Mouse (Mus musculus) lung, postnatal 14 days (tissue): ENCODE measurements around the gene Syngr2.
A peak's percentile ranks its signal among the peaks of the same experiment; 100 is the strongest.
"Not testable (repeated sequence)": the region's sequence is repeated elsewhere in the genome, so short reads cannot be mapped to it uniquely, and the experiment has no call there.

Experiments used
- DNase-seq: peaks from one replicate; pipeline ENCODE4 v3.0.0; 2021

Syngr2 gene

DNA sequence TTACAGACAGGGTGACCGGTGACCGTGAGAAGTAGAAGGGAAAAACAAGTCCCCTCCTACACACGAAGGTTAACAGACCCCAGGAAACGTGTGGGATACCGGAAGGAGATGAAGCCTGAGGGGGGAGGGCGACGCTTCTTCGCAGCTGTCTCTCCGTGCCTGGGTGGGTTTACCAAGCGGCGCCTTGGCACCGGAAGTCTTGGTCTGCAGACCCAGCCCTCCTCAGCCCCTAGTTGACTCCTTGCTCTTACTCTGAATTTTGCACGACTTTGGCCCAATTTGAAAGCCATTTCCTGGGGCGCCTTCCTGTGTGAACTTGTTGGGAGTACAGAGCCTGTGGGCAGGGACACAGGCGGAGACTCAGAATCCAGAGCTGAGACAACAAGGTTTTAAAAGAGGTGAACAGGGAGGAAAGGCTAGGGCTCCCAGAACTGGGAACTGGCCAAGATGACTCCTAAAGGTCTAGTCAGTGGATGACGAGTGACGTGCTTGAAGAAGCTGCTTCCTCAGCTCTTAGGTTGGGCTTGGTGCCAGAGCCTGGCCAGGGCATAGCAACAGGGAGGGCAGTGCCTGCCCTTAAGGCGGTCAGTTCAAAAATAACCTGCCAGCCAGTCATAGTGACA is 28.2 kb upstream of the Syngr2 start:
- DNase-seq = peak; percentile 82

- peak; percentile 66 for DNase-seq
These were observed 27.3 kb upstream of the Syngr2 start, which contains the start of the genes Tmc8 and Tmc6 for GRCm38 (mm10) chr11:117781993-117782704. Gene Tmc8 (plus strand): TSS chr11:117782076. Gene Tmc6 (minus strand): TSS chr11:117782198.

DNA sequence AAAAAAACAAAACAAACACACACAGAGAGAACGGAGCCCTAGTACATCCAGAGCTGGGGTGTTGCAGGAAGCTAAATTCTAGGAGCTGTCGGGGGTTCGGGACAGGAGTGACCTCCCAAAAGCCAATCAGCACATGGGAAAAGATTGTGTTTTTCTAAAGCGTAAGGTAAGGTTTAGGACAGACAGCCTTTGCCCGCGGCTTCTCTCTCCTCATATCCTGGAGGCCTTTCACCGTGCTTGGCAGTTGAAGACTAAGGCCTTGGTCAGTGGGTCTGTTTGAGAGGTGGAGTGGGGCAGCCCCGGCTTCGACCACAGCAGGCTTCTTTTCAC is 26.8 kb upstream of the Syngr2 start:
- DNase-seq = no peak

- peak; percentile 75 for DNase-seq
These were observed 26.4 kb upstream of the Syngr2 start for GRCm38 (mm10) chr11:117783089-117783488.

- peak; percentile 32 for DNase-seq
These were observed 25.7 kb upstream of the Syngr2 start for GRCm38 (mm10) chr11:117783683-117784309.

DNA sequence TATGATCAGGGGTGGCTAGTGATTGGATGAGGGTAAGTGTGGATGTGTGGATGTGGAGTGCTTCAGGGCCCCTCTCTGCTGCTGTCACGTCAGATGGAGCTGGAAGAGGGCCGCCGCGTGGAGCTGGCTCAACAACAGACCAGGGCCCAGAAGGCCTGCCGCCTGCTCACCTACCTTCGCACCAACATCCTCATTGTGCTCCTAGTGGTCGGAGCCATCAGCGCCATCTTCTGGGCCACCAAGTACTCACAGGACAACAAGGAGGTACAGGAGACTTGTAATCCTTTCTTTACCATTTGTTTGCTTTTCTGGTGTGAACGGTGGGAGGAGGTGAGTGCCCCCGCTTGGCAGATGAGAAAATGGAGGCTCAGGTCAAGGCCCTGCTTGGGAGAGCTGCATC is 23.2 kb upstream of the Syngr2 start:
- DNase-seq = peak; percentile 75

DNA sequence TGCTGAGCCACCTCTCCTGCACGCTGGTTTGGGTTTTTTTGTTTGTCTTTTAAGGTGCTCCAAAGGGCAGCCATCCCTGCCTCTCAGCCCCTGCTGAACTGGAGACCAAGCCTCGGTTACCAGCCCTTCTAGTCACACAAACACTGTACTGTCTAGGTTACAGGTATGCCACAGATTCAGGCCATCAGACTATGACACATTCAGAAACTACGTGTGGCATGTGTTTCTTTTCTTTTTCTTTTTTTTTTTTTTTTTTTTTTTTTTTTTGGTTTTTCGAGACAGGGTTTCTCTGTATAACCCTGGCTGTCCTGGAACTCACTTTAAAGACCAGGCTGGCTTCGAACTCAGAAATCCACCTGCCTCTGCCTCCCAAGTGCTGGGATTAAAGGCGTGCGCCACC is 21.0 kb upstream of the Syngr2 start:
- not testable (repeated sequence) for DNase-seq

DNA sequence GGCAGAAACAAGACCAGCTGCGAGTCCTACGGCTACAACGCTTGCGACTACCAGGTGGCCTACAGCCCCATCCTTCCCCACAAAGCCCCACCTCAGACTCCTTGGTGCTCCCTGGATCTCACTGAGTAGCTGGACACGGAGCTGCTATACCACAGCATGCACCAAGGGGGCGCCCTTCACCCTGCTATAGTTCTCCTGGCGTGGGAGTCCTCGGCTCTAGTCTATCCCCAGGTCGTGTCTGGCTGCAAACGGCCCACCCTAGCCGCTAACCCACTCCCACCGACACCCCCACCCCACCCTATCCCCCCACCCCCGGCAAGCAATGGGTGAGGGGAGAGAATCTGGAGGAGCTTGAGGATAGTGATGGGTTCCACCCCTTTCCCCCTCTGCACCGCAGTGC is 19.2 kb upstream of the Syngr2 start:
- peak; percentile 78 for DNase-seq

DNA sequence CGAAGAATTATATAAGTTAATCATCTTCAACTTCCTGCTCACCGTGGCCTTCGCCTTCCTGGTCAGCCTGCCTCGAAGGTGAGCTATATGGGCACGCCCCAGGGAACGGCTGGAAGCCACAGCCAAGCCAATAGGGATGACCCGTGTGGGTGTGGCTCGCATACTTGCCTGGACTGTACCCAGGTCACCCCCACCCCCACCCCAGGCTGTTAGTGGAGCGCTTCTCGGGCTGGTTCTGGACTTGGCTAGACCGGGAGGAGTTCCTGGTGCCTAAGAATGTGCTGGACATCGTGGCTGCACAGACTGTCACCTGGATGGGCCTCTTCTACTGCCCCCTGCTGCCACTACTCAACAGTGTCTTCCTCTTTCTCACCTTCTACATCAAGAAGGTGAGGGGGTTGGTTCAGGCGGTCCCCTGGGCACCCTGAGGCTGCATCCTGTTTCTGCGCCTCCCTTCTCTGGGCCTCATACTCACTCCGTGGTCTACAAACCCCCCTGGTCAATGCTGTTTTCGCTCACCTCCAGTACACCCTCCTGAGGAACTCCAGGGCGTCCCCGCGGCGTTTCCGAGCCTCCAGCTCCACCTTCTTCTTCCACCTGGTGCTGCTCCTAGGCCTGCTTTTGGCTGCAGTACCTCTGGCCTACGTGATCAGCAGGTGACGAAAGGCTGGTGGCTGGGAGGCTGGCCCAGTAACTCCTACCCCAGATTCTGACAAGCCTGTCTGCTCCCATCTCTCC is 18.6 kb upstream of the Syngr2 start:
- DNase-seq = no peak

- DNase-seq = no peak
These were observed 18.1 kb upstream of the Syngr2 start for GRCm38 (mm10) chr11:117791441-117791761.

GRCm38 (mm10) chr11:117792281-117792888 is 17.1 kb upstream of the Syngr2 start:
- peak; percentile 77 for DNase-seq

GRCm38 (mm10) chr11:117794035-117794551 is 15.4 kb upstream of the Syngr2 start:
- no peak for DNase-seq

- DNase-seq = no peak
These were observed 12.5 kb upstream of the Syngr2 start for GRCm38 (mm10) chr11:117796954-117797353.

GRCm38 (mm10) chr11:117797511-117798159 is 11.8 kb upstream of the Syngr2 start, which contains the start of gene 6030468B19Rik:
Gene 6030468B19Rik (plus strand): TSS chr11:117797660.
- DNase-seq = no peak

DNA sequence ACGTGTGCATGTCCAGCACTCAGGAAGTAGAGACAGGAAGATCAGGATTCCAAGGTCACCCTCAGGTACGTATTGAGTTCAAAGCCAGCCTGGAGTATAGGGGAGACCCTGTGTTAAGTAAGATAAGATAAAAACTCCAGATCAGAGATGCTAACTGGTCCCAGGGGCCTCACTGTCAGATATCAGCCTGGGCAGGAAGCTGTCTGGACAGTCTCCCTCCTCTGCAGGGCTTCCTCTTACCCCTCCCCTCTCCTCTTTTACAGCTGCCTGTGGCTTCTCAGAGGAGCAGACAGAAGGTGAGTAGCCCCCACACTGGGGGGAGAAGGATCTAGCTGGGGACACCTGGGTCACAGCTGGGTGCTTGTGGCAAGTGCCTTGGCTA is 11.3 kb upstream of the Syngr2 start:
- no peak for DNase-seq

DNA sequence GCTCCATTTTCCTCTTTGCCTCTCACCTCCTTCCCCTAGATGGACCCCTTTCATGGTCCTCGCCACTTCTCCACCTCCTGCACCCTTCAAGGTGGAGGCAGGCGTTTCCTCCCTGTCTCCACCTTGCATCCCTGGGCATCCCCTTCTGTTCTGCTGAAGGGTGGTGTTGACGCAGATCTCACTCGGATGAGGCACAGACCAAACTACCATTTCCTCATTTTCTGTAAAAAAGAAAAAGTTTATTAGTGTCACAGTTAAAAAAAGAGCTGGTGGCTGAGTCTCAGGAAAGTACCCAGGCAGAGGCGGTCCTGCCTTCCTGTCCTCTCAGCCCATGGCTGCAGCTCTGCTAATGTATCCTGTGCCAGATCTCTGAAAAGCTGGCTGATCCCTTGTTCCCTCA is 10.3 kb upstream of the Syngr2 start:
- no peak for DNase-seq

DNA sequence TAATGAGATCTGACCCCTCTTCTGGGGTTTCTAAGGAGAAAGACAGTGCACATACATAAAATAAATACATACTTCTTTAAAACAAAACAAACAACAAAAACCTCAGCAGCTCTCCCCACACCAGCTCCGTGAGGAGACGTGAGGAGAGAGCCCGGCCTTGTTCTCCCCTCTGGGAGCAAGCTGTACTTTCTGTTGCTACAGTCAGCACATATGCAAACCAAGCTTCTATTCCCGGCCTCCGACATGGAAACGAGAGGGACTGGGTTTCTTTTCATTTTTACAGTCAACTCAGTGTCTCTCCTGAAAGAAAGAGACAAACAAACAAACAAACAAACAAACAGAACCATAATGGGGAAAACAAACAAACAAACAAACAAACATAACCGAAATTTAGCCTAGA is 9.4 kb upstream of the Syngr2 start:
- DNase-seq = no peak

DNA sequence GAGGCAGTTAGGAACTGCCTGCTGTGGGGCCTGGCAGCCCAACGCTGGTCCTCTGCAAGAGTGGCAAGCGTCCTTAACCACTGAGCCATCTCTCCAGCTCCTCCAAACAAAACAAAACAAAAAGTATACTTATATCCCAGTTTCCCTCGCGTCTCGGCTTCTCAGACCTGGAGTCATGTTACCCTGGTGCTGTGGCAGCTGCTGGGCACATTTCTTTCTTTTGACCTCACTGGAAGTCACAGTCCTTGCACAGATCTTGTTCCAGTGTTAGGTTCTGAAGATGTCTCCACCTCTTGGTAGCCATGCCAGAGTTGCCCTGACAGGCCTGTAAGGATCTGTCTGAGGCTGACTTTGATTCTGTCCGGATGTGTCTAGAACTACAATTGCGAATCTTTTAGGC is 7.8 kb upstream of the Syngr2 start:
- DNase-seq = no peak

GRCm38 (mm10) chr11:117803166-117803688 is 6.2 kb upstream of the Syngr2 start:
- no peak for DNase-seq

GRCm38 (mm10) chr11:117806781-117807180 is 2.7 kb upstream of the Syngr2 start:
- DNase-seq = no peak

GRCm38 (mm10) chr11:117810401-117811046 is 1.1 kb downstream of the Syngr2 start:
- peak; percentile 91 for DNase-seq

GRCm38 (mm10) chr11:117813867-117814266 is 4.4 kb downstream of the Syngr2 start:
- DNase-seq = peak; percentile 30
